Mouse (Mus musculus) cerebellum, adult 9-11 months (tissue): Measurements from ENCODE around the gene Camk1.
"Not testable (repeated sequence)": the region's sequence is repeated elsewhere in the genome, so short reads cannot be mapped to it uniquely, and the experiment has no call there.

Experiments used
- DNase-seq: peaks from one replicate; pipeline ENCODE4 v3.0.0; 2022

Gene Camk1

GRCm38 (mm10) chr6:113353696-113354095 is 9.9 kb upstream of the Camk1 start:
- no peak for DNase-seq

DNA sequence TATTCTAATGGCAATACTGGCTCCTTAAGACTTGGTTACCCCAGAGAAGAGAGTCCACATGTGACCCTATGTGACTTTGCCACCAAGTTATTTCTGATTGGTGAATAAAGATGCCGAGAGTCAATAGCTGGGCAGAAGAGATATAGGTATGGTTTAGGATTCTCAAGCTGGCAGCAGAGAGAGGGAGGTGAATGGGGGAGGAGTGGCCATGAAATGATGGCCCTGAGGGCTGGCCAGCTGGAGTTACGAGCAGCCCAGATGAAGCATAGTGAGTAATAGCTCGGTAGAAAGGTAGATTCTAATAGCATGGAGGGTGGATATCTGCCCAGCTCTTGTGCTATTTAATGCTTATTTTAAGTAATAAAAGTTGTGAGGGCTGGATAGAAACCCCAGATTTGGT is 9.0 kb upstream of the Camk1 start:
- no peak for DNase-seq

GRCm38 (mm10) chr6:113351653-113352052 is 7.9 kb upstream of the Camk1 start:
- DNase-seq, result no peak

GRCm38 (mm10) chr6:113351161-113351560 is 7.4 kb upstream of the Camk1 start:
- no peak for DNase-seq

GRCm38 (mm10) chr6:113350538-113350937 is 6.8 kb upstream of the Camk1 start:
- no peak for DNase-seq

DNA sequence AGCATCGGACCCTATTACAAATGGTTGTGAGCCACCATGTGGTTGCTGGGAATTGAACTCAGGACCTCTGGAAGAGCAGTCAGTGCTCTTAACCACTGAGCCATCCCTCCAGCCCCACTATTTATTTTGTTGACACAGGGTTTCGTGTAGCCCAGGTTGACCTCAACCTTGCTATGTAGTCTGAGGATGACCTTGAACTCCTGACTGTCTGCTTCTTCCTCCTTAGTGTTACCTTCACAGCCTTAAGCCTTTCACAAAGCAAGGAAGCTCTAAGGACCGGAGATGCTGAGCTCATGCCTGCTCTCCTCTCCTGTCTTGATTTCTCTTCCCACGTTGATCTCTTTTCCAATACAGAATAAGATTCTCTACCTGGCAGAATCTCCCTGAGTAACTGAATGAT is 3.1 kb upstream of the Camk1 start:
- no peak for DNase-seq

DNA sequence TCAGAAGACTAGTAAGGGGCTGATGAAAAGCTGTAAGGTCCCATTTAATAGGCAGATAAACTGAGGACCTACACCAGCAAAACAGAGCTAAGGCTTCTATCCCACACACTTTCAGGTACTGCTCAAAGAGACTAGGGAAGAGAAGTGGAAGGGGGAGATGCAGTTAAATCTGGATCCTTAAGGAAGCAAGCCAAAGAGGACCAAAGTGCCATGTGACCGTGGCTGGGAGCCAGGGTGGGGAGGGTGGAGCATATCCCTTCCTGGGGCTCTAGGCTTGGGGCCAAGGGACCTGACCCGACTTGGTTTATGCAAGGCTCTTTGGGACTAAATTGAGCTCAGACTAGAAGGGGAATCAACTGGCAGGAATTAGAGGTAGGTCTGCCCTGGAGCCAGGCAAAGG is 537 bp upstream of the Camk1 start:
- DNase-seq, result peak; percentile 68

GRCm38 (mm10) chr6:113342297-113342696 is 1.5 kb downstream of the Camk1 start:
- DNase-seq, result peak; percentile 12

DNA sequence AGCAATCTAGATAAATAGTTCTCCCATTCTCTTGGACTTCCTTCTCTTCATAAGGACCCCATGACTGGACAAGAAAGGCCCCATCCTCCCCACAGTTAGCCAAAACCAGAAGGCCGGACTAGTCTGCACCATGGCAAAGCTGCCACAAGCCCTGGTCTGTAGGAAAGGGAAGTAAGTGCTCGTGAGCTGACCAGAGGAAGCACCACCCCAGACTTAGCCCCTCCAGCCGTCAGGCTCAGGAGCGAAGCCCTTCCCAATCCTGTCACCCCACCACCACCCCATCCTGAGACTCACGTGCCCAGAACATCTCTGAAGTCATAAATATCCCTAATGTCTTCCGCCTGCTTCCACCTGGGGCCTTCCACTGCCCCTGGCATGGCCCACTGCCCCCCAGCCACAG is 2.2 kb downstream of the Camk1 start:
- peak; percentile 17 for DNase-seq

GRCm38 (mm10) chr6:113336852-113337620 is 6.7 kb downstream of the Camk1 start:
- no peak for DNase-seq

DNA sequence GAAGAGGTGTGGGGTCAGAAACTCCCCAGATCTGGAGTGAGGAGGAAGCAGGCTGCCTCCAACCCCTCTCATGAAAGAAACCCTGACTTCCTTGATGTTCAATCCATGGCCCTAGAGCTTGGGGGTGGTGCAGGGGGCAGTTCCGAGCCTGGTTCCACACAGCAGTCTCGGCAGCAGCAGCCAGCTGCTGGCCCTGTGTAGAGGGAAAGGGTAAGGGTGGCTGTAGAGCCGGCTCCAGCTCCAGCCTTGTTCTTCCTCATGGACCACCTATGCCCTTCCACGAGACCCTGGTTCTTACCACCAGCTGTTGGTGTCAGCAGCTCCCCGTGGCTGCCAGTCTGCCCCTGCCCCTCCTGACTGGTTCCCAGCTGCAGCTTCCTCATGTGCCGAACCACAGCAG is 9.6 kb downstream of the Camk1 start:
- no peak for DNase-seq

DNA sequence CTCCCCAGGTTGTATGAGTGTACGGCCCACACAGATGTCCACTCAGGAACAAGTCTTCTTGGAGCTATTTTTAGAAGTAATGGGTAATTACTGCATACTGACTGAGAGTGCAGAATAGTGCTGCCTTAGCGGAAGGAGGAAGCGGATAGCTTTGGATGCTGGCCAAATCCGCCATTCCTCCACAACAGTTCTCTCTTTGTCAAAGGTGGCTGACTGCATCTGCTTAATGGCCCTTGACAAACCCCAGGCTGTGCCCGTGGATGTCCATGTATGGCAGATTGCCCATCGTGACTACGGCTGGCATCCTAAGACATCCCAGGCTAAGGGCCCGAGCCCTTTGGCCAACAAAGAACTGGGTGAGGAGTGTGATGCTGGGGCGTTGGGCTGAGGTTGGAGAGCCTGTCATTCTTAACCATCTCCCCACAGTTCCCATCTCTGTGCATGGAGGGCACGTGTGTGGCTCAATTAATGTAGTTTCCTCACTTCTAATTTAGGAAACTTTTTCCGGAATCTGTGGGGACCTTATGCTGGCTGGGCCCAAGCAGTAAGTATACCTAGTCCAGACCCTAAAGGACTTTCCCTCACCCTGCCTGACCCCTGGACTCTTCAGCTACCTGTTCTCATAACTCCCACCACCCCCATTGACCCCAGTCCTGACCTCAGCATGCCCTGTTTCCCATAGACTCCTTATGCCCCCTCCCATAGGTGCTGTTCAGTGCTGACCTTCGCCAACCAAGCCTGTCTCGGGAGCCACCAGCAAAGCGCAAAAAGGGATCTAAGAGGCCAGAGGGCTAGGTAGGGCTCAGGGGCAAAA is 10.4 kb downstream of the Camk1 start:
- no peak for DNase-seq

GRCm38 (mm10) chr6:113332734-113333133 is 11.1 kb downstream of the Camk1 start:
- DNase-seq, result not testable (repeated sequence)

DNA sequence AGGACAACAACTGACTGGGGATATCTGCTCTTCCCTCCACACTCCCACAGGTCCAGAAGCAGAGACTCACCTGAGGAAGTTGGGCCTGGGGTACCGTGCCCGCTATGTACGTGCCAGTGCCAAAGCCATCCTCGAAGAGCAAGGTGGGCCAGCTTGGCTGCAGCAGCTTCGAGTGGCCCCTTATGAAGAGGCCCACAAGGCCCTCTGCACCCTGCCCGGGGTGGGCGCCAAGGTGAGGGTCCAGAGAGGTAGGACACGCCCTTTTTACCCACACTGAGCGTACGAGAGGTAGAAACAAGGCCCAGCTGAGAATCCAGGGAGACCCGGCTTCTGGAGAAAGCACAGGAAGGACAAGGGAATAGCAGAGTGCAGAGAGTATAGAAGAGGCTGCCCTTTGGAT is 12.1 kb downstream of the Camk1 start:
- no peak for DNase-seq

GRCm38 (mm10) chr6:113330547-113330946 is 13.2 kb downstream of the Camk1 start:
- no peak for DNase-seq

- DNase-seq, result no peak
Measured at GRCm38 (mm10) chr6:113329396-113329795, 14.4 kb downstream of the Camk1 start.

- peak; percentile 98 for DNase-seq
Measured at GRCm38 (mm10) chr6:113326533-113327315, 17.1 kb downstream of the Camk1 start, which contains the start of gene Ogg1. Ogg1 (plus strand) TSS chr6:113326972.

DNA sequence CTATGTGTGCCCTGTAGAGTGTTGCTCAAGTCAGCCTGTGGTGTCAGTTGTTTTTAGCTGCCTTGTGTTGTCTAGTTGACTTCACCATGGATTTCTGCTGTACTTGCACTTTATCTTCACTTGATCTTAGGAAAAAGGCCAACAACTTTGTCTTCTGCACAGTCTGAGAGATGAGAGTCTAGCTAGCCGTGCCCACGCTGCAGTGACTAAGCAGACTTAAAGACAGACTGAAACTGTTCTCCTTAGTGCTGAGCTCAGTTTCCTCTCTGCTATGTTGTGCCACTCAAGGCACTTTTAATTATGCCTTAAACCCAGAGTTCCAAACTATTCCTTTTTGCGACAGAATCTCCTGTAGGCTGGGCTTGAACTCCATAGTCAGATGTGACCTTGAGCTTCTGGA is 27.8 kb downstream of the Camk1 start:
- DNase-seq, result no peak

- DNase-seq, result peak; percentile 84
Measured at GRCm38 (mm10) chr6:113308141-113308540, 35.6 kb downstream of the Camk1 start.

GRCm38 (mm10) chr6:113307481-113308121 is 36.2 kb downstream of the Camk1 start:
- DNase-seq, result peak; percentile 74

DNA sequence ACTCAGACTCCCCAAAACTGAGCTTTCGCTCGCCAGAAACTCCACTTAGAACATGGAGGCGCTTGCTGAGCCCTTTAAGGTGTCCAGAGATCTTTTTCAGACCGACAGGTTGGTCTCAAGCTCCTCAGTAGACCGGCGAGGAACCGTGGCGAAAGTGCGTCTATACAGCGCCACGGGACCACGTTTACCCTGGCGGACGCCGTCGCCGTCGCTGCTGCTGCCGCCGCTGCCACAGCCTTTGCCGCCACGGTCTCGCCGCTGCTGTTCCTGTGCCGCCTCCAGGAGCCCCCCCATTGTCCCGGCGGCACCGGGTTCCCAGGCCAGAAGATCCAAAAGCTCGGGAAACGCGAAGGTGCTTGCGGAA is 36.8 kb downstream of the Camk1 start, which contains the start of gene Brpf1:
Gene Brpf1 (plus strand): TSS at position 152 of the 364 bp plus-strand sequence.
- no peak for DNase-seq

GRCm38 (mm10) chr6:113306322-113306985 is 37.3 kb downstream of the Camk1 start:
- DNase-seq, result peak; percentile 100
